Mouse (Mus musculus): Measurements from ENCODE around the gene Orc3. TPM values are rescaled to one million over a fixed set of nuclear protein-coding genes. Genes with fewer than 3 reads are reported as not detected.

Gene Orc3
- polyA plus RNA-seq, 1 experiment = 3.4 TPM

GRCm38 (mm10) chr4:34626401-34626800 is 11.7 kb upstream of the Orc3 start:
- H3K36me3 ChIP-seq (ENCODE audit: control insufficient read depth, insufficient read depth, low read length) = peaks cover 36% of the 10 kb centered on the region

DNA sequence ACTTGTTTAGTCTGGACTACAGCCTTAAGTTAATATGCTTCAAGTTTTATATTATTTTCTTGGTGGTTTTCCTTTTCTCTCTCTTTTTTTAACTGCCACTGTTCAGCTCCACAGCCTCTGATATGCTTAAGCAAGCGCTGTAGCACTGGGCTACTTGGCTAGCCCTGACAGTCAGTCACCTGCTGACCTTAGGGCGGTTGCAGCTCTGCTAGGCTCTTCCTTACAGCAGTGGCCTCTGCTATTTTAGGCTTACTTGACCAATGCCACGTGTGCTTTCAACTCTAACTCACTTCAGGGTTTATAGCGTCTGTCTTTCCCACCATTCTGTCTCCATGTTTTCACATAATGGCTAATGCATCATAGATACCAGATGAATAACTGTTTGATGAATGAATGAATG is 10.8 kb upstream of the Orc3 start:
- 89% methylated on average over 4 of the region's 4 CpGs for WGBS
- TF ChIP-seq POLR2A (IDR thresholded peaks at IDR 0.05; ENCODE audit: low read depth, low read length) (no peak), CTCF (IDR thresholded peaks at IDR 0.05; ENCODE audit: extremely low read depth, insufficient read length, insufficient replicate concordance, low read depth, low read length) (no peak)
- Histone ChIP-seq H3K36me3 (ENCODE audit: control insufficient read depth, insufficient read depth, low read length) (peaks cover 32% of the 10 kb centered on the region), H3K27ac (ENCODE audit: insufficient read depth, low read depth, low read length) (no peak overlapping the region), H3K27me3 (ENCODE audit: control insufficient read depth, insufficient read depth, low read length) (no peaks in the 10 kb centered on the region), H3K4me1 (ENCODE audit: control insufficient read depth, insufficient read depth, insufficient read length, low read length) (peaks cover 2% of the 10 kb centered on the region; the same call in 1 of the 2 replicates), H3K4me3 (ENCODE audit: low read depth, low read length) (no peak overlapping the region)

More at GRCm38 (mm10) chr4:34626401-34626800, 11.7 kb upstream of the Orc3 start:
- no peaks in the 10 kb centered on the region for H3K27me3 ChIP-seq (ENCODE audit: control insufficient read depth, insufficient read depth, low read length)
- H3K4me1 ChIP-seq (ENCODE audit: control insufficient read depth, insufficient read depth, insufficient read length, low read length) = peaks cover 2% of the 10 kb centered on the region; the same call in 1 of the 2 replicates
- 84% methylated on average over 6 of the region's 6 CpGs for WGBS
- TF ChIP-seq CTCF (IDR thresholded peaks at IDR 0.05; ENCODE audit: extremely low read depth, insufficient read length, insufficient replicate concordance, low read depth, low read length) = no peak
- TF ChIP-seq POLR2A (IDR thresholded peaks at IDR 0.05; ENCODE audit: low read depth, low read length) = no peak
- H3K27ac ChIP-seq (ENCODE audit: insufficient read depth, low read depth, low read length) = no peak overlapping the region
- no peak overlapping the region for H3K4me3 ChIP-seq (ENCODE audit: low read depth, low read length)

DNA sequence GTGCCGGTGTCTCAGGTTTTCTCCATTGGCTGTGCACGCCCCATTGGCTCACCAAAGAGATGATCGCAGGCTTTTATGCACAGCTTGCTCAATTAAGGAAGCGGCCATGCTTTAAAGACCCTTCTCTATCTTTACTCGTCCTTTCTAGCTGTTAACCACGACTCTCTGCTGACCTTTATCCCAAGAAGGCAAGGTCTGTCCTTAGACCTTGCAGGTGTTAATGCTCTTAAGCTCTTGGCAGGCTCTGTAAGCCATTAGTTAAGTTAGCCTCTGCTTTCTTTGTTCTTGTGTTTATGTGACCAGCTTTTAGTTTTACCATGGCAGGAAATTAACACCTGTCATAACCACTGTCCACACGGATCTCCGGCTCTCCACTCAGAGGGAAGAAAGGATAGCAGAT is 1.4 kb upstream of the Orc3 start:
- H3K36me3 ChIP-seq (ENCODE audit: control insufficient read depth, insufficient read depth, low read length) = no peaks in the 10 kb centered on the region
- H3K27ac ChIP-seq (ENCODE audit: insufficient read depth, low read depth, low read length) = peak overlapping the region; percentile 68
- TF ChIP-seq CTCF (IDR thresholded peaks at IDR 0.05; ENCODE audit: extremely low read depth, insufficient read length, insufficient replicate concordance, low read depth, low read length) = no peak
- TF ChIP-seq POLR2A (IDR thresholded peaks at IDR 0.05; ENCODE audit: low read depth, low read length) = no peak
- 24% methylated on average over 8 of the region's 8 CpGs for WGBS
- H3K27me3 ChIP-seq (ENCODE audit: control insufficient read depth, insufficient read depth, low read length) = no peaks in the 10 kb centered on the region
- H3K4me3 ChIP-seq (ENCODE audit: low read depth, low read length) = peak overlapping the region; percentile 95
- H3K4me1 ChIP-seq (ENCODE audit: control insufficient read depth, insufficient read depth, insufficient read length, low read length) = peaks cover 7% of the 10 kb centered on the region

GRCm38 (mm10) chr4:34615303-34615702 is 559 bp upstream of the Orc3 start:
- Histone ChIP-seq H3K27me3 (ENCODE audit: control insufficient read depth, insufficient read depth, low read length) (no peaks in the 10 kb centered on the region), H3K4me1 (ENCODE audit: control insufficient read depth, insufficient read depth, insufficient read length, low read length) (peaks cover 7% of the 10 kb centered on the region), H3K27ac (ENCODE audit: insufficient read depth, low read depth, low read length) (peak overlapping the region; percentile 68), H3K4me3 (ENCODE audit: low read depth, low read length) (peak overlapping the region; percentile 95), H3K36me3 (ENCODE audit: control insufficient read depth, insufficient read depth, low read length) (no peaks in the 10 kb centered on the region)
- TF ChIP-seq POLR2A (IDR thresholded peaks at IDR 0.05; ENCODE audit: low read depth, low read length) (no peak), CTCF (IDR thresholded peaks at IDR 0.05; ENCODE audit: extremely low read depth, insufficient read length, insufficient replicate concordance, low read depth, low read length) (no peak)
- WGBS = under 1% methylated on average over 13 of the region's 13 CpGs

- Histone ChIP-seq H3K27me3 (ENCODE audit: control insufficient read depth, insufficient read depth, low read length) (no peaks in the 10 kb centered on the region), H3K4me1 (ENCODE audit: control insufficient read depth, insufficient read depth, insufficient read length, low read length) (peaks cover 4% of the 10 kb centered on the region), H3K4me3 (ENCODE audit: low read depth, low read length) (no peak overlapping the region), H3K27ac (ENCODE audit: insufficient read depth, low read depth, low read length) (no peak overlapping the region), H3K36me3 (ENCODE audit: control insufficient read depth, insufficient read depth, low read length) (peaks cover 4% of the 10 kb centered on the region; the same call in 1 of the 2 replicates)
- WGBS = 32% methylated on average over 6 of the region's 6 CpGs
- TF ChIP-seq CTCF (IDR thresholded peaks at IDR 0.05; ENCODE audit: extremely low read depth, insufficient read length, insufficient replicate concordance, low read depth, low read length) (no peak), POLR2A (IDR thresholded peaks at IDR 0.05; ENCODE audit: low read depth, low read length) (no peak)
These were observed 1.1 kb downstream of the Orc3 start for GRCm38 (mm10) chr4:34613571-34614145.

- Histone ChIP-seq H3K27ac (ENCODE audit: insufficient read depth, low read depth, low read length) (no peak overlapping the region), H3K4me1 (ENCODE audit: control insufficient read depth, insufficient read depth, insufficient read length, low read length) (no peaks in the 10 kb centered on the region), H3K27me3 (ENCODE audit: control insufficient read depth, insufficient read depth, low read length) (no peaks in the 10 kb centered on the region), H3K4me3 (ENCODE audit: low read depth, low read length) (no peak overlapping the region), H3K36me3 (ENCODE audit: control insufficient read depth, insufficient read depth, low read length) (peaks cover 28% of the 10 kb centered on the region)
- 97% methylated on average over 10 of the region's 10 CpGs for WGBS
- TF ChIP-seq POLR2A (IDR thresholded peaks at IDR 0.05; ENCODE audit: low read depth, low read length) = no peak
- TF ChIP-seq CTCF (IDR thresholded peaks at IDR 0.05; ENCODE audit: extremely low read depth, insufficient read length, insufficient replicate concordance, low read depth, low read length) = no peak
These were observed 8.1 kb downstream of the Orc3 start for GRCm38 (mm10) chr4:34606658-34607057.

DNA sequence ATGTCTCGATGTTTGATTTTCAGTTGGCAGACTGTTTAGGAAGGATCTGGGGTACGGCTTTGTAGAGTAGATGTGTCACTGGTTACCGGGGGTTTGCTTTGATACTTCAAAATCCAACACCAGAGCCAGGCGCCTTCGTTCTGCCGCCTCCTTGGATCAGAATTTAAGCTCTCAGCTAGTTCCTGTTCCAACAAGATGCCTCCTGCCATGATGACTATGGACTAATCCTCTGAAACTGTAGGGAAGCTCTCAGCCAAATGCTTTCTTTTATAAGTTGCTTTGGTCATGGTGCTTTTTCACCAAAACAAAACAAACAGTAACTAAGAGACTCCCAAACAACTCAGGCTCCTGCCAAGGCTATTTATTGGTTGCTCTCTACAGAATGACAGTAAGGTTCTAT is 11.6 kb downstream of the Orc3 start:
- no peak overlapping the region for H3K4me3 ChIP-seq (ENCODE audit: low read depth, low read length)
- H3K4me1 ChIP-seq (ENCODE audit: control insufficient read depth, insufficient read depth, insufficient read length, low read length) = no peaks in the 10 kb centered on the region
- WGBS = 95% methylated on average over 6 of the region's 6 CpGs
- no peak overlapping the region for H3K27ac ChIP-seq (ENCODE audit: insufficient read depth, low read depth, low read length)
- TF ChIP-seq CTCF (IDR thresholded peaks at IDR 0.05; ENCODE audit: extremely low read depth, insufficient read length, insufficient replicate concordance, low read depth, low read length) (no peak), POLR2A (IDR thresholded peaks at IDR 0.05; ENCODE audit: low read depth, low read length) (no peak)
- peaks cover 37% of the 10 kb centered on the region for H3K36me3 ChIP-seq (ENCODE audit: control insufficient read depth, insufficient read depth, low read length)
- no peaks in the 10 kb centered on the region for H3K27me3 ChIP-seq (ENCODE audit: control insufficient read depth, insufficient read depth, low read length)
